Mouse (Mus musculus) limb, embryonic 10.5 days (tissue): ENCODE measurements at regions not wholly inside any gene's neighbourhood (a gene's known extent, or its start where the extent isn't known, plus 50 kb on each side); places are given as distances from the start of the nearest gene placed in this dataset.
A peak's percentile ranks its signal among the peaks of the same experiment; 100 is the strongest.
"Not testable (repeated sequence)": the region's sequence is repeated elsewhere in the genome, so short reads cannot be mapped to it uniquely, and the experiment has no call there.

Experiments
- DNase-seq: peaks from one replicate; pipeline ENCODE4 v3.0.0-alpha.2; 2017; ENCODE audit warnings: low spot score
- H3K27ac ChIP-seq: fragments of 300-500 bp; sonication (generic); 2 replicates; pipeline ENCODE4 v1.5.1; 2016; ENCODE audit warnings: mild to moderate bottlenecking
- H3K27me3 ChIP-seq: fragments of 300-500 bp; sonication (generic); 2 replicates; pipeline ENCODE4 v1.6.1; 2016; ENCODE audit warnings: low read depth, mild to moderate bottlenecking; ENCODE audit not compliant: poor library complexity, severe bottlenecking
- H3K36me3 ChIP-seq: fragments of 300-500 bp; sonication (generic); 2 replicates; pipeline ENCODE4 v1.6.1; 2016; ENCODE audit warnings: mild to moderate bottlenecking, moderate library complexity
- H3K4me1 ChIP-seq: fragments of 300-500 bp; sonication (generic); 2 replicates; pipeline ENCODE4 v1.6.1; 2016
- H3K4me3 ChIP-seq: fragments of 300-500 bp; sonication (generic); 2 replicates; pipeline ENCODE4 v1.5.1; 2016; ENCODE audit warnings: mild to moderate bottlenecking, moderate library complexity
- H3K9me3 ChIP-seq: fragments of 300-500 bp; sonication (generic); replicated peaks from 2 replicates; pipeline ENCODE4 v1.6.1; 2016; ENCODE audit warnings: mild to moderate bottlenecking
- WGBS: fragments of 180-500 bp; shearing (Covaris S2); methylation state at CpG from one replicate; pipeline ENCODE4 v1.1.7; 2016; 5-methylcytosine and 5-hydroxymethylcytosine counted together

DNA sequence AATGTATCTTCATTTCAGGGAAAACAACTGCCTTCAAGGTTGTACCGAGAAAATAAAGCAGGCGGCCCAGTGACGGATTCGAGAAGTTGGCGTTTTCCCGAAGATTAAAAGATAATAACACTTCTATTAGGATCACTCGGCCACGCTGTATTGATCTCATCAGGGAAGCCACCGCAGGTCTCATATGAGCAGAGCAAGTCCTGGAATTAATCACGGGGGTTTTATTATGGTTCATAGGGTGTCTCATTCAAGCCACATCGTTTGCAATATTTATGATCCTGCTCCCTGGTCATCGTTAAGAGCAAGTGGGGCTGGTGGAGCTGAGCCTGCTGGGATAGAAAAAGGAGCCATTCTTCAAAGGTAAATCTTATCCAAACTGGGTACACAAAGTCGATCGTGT, 466.5 kb upstream of the Cdh5 start:
- WGBS, result 60% methylated on average over 14 of the region's 14 CpGs
- H3K36me3 ChIP-seq, result no peaks in the 10 kb centered on the region
- no peak for DNase-seq
- peaks cover 17% of the 10 kb centered on the region for H3K4me1 ChIP-seq
- no peak overlapping the region for H3K27ac ChIP-seq
- no peaks in the 10 kb centered on the region for H3K27me3 ChIP-seq
- no peak overlapping the region for H3K4me3 ChIP-seq
- no peaks in the 10 kb centered on the region for H3K9me3 ChIP-seq

DNA sequence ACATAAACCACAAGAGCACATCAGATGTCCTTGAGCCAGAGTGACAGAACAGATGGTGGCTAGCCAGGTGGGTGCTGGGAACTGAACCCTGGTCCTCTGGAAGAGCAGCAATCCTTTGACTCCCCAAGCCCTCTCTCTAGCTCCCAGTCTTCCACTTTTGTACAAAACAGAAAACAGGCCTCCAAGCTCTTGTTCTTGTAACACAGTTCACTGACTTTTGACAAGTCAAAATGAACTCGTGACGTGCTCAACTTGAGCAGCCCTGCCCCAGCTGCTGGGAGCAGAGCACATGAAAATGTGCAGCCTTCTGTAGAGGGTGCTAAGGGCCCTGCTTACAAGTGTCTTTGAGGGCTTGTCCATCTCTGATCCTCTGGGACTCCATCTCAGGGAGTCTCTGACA, 457.8 kb upstream of the Cdh5 start:
- DNase-seq, result no peak
- H3K4me1 ChIP-seq, result no peaks in the 10 kb centered on the region
- no peaks in the 10 kb centered on the region for H3K9me3 ChIP-seq
- no peak overlapping the region for H3K27ac ChIP-seq
- no peak overlapping the region for H3K4me3 ChIP-seq
- H3K36me3 ChIP-seq, result no peaks in the 10 kb centered on the region
- no peaks in the 10 kb centered on the region for H3K27me3 ChIP-seq
- 98% methylated on average over 2 of the region's 2 CpGs for WGBS

DNA sequence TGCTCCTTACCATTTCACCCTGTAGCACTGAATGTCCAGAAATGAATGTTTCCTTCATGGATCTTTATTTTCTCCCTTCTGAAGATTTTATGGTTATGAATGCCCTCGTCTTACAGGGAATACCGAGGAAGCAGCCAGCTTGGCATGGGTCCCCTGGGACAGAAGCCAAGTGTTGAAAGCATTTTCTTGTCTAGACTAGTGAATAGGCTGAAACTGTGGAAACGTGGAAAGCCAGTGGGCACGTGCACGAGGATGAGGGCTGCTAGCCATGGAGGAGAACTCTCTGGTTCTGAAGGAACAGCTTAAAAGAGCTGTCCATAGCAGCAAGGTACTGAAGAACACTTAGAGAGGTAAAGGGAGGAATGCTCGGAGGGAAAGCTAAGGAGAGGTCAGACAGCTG, 457.3 kb upstream of the Cdh5 start:
- Histone ChIP-seq H3K4me3 (no peak overlapping the region), H3K27ac (no peak overlapping the region), H3K9me3 (no peaks in the 10 kb centered on the region), H3K36me3 (no peaks in the 10 kb centered on the region), H3K4me1 (no peaks in the 10 kb centered on the region), H3K27me3 (no peaks in the 10 kb centered on the region)
- WGBS, result 81% methylated on average over 6 of the region's 6 CpGs
- DNase-seq, result no peak

DNA sequence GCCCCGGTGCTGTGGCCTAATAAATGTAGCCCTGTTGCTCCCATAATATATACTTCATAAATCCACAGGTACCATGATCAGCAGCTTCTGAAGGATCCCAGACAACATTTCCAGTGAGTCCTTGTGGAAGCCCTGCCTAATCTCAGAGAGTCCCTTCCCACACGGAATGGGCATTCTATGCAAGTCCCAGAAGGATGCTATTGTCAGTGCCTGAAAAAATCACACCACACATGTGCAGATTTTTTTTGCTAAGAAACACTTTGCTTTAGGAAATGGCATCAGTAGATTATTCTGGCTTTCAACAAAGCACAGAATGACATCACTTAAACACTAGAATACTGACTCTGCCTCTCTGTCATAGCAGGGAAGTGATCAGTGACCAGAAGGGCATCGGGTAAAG, 456.6 kb upstream of the Cdh5 start:
- 92% methylated on average over 3 of the region's 3 CpGs for whole genome bisulfite sequencing
- Histone ChIP-seq H3K27ac (no peak overlapping the region), H3K9me3 (no peaks in the 10 kb centered on the region), H3K4me3 (no peak overlapping the region), H3K4me1 (no peaks in the 10 kb centered on the region), H3K36me3 (no peaks in the 10 kb centered on the region), H3K27me3 (no peaks in the 10 kb centered on the region)
- no peak for DNase-seq

DNA sequence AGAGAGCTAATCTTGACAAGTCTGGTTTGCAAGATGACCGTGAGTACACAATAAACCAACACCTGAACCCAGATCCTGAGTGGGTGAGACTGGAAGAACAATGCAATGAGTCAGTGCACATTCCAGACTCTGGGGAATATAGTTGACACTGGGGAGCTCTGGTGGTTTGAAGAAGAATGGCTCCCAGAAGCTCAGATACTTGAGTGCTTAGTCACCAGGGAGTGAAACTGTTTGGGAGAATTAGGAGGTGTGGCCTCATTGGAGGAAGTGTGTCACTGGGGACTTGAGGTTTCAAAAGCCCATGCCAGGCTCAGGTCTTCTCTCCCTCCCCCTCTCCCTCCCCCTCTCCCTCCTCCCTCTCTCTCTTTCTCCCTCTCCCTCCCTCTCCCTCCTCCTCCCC, 436.6 kb upstream of the Cdh5 start:
- WGBS, result 88% methylated on average over 1 of the region's 1 CpGs
- Histone ChIP-seq H3K27me3 (no peaks in the 10 kb centered on the region), H3K27ac (no peak overlapping the region), H3K4me1 (no peaks in the 10 kb centered on the region), H3K9me3 (no peaks in the 10 kb centered on the region), H3K36me3 (no peaks in the 10 kb centered on the region), H3K4me3 (no peak overlapping the region)
- no peak for DNase-seq

DNA sequence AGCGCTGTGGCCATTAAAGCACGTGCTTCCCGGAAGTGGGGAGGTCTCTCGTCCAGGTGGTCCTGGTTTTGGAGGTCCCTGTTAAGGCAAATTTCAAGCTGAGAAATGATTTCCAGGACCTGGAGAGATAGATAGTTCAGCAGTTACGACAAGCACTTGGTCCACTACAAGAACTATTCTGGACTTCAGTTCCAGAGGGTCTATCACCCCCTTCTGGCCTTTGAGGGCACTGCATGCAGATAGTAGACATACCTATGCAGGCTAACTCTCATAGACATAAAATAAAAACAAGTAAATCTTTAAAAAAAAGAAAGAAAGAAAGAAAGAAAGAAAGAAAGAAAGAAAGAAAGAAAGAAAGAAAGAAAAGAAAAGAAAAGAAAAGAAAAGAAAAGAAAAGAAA, 415.2 kb upstream of the Cdh5 start:
- H3K4me1 ChIP-seq, H3K4me3 ChIP-seq, DNase-seq, H3K27ac ChIP-seq, H3K36me3 ChIP-seq, H3K9me3 ChIP-seq, H3K27me3 ChIP-seq: not testable (repeated sequence)
- WGBS, result 85% methylated on average over 5 of the region's 5 CpGs

DNA sequence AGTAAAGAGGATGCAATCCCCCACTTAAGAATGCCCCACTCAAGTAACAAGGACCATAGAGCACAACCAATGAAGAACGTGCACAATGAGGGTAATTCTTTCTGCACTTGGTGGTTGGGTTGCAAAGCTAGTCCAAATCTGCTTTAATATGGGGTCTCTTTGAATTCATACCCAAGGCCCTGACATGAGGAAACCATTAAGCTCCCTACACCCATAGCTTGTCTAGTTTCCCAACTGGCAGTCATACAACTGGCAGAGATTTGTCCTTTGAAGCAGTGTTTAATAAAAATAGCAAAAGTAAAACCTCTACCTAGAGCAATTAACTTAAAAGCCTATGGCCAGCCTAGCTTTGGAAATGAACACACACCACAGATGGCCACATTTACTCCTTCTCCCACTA, 411.0 kb upstream of the Cdh5 start:
- H3K9me3 ChIP-seq, result no peaks in the 10 kb centered on the region
- no peaks in the 10 kb centered on the region for H3K36me3 ChIP-seq
- no peak overlapping the region for H3K27ac ChIP-seq
- 77% methylated on average over 1 of the region's 1 CpGs for WGBS
- DNase-seq, result no peak
- H3K27me3 ChIP-seq, result no peaks in the 10 kb centered on the region
- no peak overlapping the region for H3K4me3 ChIP-seq
- peaks cover 13% of the 10 kb centered on the region for H3K4me1 ChIP-seq

DNA sequence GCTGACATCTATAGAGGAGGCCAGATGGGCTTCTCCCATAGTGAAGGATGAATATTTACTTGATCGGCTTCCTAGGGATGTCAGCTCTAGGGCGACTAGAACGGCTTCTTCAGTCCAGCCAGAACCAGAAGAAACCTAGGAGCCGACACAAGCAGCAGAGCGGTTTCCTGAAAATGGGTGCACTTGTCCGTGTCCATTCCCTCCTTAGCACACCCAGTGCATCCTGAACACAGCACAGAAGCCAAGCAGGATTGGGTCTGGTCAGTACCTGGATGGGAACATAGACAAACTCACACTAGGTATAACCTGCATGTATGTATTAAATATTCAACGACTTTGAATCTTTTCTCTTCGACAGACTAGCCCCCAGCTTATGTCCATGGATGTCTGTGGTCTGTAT, 407.9 kb upstream of the Cdh5 start:
- H3K36me3 ChIP-seq, result no peaks in the 10 kb centered on the region
- H3K27ac ChIP-seq, result no peak overlapping the region
- H3K4me1 ChIP-seq, result peaks cover 13% of the 10 kb centered on the region
- 93% methylated on average over 8 of the region's 8 CpGs for WGBS
- no peaks in the 10 kb centered on the region for H3K9me3 ChIP-seq
- DNase-seq, result no peak
- H3K4me3 ChIP-seq, result no peak overlapping the region
- no peaks in the 10 kb centered on the region for H3K27me3 ChIP-seq

DNA sequence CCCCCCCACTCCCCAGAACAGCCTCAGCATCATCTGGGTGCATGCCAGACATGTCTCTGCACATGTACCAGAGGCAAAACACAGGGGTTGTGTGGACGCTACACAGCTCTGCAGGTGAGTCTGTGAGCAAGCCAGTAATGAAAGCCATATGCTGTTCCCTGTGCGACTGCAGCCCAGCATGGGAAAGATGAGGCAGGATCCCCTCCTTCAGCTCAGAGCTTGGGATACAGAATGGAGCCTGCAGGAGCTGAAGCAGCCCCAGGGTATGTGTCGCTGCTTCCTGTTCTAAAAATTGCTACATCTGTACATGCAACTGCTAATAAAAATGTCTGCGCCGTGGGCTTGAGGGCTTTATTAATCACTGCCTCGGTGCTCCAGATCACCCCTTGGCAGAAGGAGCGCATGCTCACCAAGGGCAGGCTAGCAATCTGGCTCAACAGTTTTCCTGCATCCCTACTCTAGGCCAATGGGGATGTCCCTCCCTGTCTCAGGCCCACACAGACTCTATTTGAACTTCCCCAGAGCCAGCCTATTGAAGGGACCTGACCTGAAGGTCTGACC, 407.0 kb upstream of the Cdh5 start:
- H3K9me3 ChIP-seq, result no peaks in the 10 kb centered on the region
- H3K4me3 ChIP-seq, result no peak overlapping the region
- peak; percentile 60 for DNase-seq
- H3K36me3 ChIP-seq, result no peaks in the 10 kb centered on the region
- H3K4me1 ChIP-seq, result peaks cover 13% of the 10 kb centered on the region
- H3K27me3 ChIP-seq, result no peaks in the 10 kb centered on the region
- 34% methylated on average over 7 of the region's 7 CpGs for WGBS
- H3K27ac ChIP-seq, result peak overlapping the region; percentile 36; the same call in 1 of the 2 replicates

DNA sequence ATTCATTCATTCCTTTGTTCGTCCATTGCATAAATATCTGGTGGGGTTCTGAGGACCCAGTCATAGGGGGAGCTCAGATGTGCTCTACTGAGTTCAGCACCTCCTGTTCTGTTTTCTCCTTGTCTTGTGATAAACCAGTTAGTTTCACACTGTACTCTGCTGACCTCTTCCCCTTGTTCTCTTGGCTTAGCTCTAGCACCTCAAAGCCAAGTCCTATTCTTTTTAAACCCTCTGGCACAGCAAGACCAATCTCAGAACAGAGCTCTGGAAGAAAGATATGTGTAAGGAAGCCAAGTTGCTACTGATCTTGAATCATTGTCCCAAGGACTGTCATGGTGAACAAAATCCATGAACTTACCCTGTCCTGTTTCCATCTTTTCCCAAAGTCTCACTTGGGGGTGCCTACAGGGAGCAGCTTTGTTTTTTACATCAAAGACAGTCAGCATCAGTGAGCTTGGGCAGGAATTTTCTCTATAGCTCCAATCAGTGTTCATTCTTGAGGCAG, 402.4 kb upstream of the Cdh5 start:
- WGBS, result 79% methylated on average over 1 of the region's 1 CpGs
- Histone ChIP-seq H3K36me3 (no peaks in the 10 kb centered on the region), H3K4me3 (no peak overlapping the region), H3K9me3 (no peaks in the 10 kb centered on the region), H3K27ac (no peak overlapping the region), H3K4me1 (peaks cover 9% of the 10 kb centered on the region), H3K27me3 (no peaks in the 10 kb centered on the region)
- DNase-seq, result no peak

DNA sequence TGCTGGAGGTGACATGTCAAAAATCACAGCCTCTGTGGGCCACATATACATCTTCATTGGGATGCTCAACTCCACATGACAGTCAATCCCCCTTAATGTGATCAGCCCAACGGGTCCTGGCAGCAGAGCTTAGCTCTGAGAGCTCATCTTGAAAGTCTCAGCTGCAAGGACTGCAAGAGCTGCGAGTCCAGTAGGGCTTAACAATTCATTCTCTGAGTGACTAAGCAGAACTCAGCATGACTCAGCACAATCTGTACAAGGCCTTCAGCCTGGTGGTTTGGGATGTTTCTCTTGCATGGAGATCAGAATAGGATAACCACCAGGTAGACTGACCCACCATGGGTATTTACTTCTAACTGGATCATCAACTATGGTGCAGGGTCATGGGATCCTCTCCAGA, 399.2 kb upstream of the Cdh5 start:
- H3K27ac ChIP-seq, result no peak overlapping the region
- H3K4me1 ChIP-seq, result no peaks in the 10 kb centered on the region
- DNase-seq, result no peak
- no peaks in the 10 kb centered on the region for H3K9me3 ChIP-seq
- H3K36me3 ChIP-seq, result no peaks in the 10 kb centered on the region
- no peak overlapping the region for H3K4me3 ChIP-seq
- WGBS, result 85% methylated on average over 2 of the region's 2 CpGs
- H3K27me3 ChIP-seq, result no peaks in the 10 kb centered on the region

DNA sequence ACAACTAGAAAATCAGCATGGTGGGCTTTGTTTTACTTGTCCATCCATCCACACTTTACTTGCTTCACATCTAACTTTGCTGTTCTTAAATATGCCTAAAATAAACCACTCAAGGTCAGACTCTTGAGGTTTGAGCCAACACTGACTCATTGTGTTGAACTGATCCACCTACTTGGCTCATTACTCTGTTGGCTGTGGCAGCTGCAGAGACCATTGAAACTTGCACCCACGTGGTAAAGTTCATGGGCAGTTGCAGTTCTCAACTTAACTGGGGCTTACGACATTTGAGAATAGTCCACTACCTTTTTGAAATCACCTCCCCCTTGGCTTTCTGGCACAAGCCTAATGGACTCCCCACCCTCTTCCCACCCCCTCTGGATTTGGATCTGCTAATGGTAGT, 395.3 kb upstream of the Cdh5 start:
- no peak for DNase-seq
- H3K36me3 ChIP-seq, result no peaks in the 10 kb centered on the region
- 88% methylated on average over 2 of the region's 2 CpGs for WGBS
- no peaks in the 10 kb centered on the region for H3K4me1 ChIP-seq
- H3K27me3 ChIP-seq, result no peaks in the 10 kb centered on the region
- H3K9me3 ChIP-seq, result no peaks in the 10 kb centered on the region
- no peak overlapping the region for H3K27ac ChIP-seq
- H3K4me3 ChIP-seq, result no peak overlapping the region

DNA sequence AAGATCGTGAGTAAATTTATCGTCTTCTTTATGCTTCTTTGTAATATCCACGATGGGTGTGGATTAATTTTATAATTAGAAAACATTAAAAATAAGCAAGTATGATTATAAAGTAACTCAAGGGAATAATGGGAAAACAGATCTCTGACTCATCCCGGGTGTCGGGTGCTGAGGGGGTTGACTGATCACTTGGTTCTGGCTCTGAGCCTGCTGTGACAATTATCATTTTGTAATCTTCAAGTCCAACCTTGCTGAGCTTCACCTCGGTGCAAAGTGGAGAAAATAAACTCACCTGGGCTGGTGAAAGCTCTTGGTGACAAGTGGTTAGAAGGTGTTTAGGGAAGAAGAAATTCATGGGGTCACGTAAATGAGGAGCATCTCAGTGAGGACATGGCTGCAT, 390.6 kb upstream of the Cdh5 start:
- H3K9me3 ChIP-seq, H3K27ac ChIP-seq, H3K4me3 ChIP-seq, H3K4me1 ChIP-seq, H3K27me3 ChIP-seq, H3K36me3 ChIP-seq, DNase-seq: not testable (repeated sequence)
- WGBS, result 94% methylated on average over 7 of the region's 7 CpGs

DNA sequence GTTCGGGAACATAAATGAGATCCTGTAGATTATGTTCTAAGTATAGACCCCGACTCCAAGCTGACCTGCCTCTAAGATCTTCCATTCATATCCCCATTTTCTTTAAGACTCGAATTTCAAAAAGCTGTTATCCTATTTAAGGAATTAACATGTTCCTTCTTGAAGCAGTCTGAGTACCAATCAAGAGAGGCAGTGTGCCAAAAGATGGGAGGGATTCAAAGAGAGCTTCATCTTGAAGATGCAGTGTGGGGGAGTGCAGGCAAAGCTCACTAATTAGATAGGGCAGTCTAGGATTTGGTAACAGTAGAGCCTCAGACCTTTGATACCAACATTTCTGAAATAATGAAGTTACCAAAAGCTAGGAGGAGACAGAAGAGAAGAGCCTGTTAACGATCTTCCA, 383.7 kb upstream of the Cdh5 start:
- Histone ChIP-seq H3K4me1 (no peaks in the 10 kb centered on the region), H3K27me3 (no peaks in the 10 kb centered on the region), H3K4me3 (no peak overlapping the region), H3K27ac (no peak overlapping the region), H3K9me3 (no peaks in the 10 kb centered on the region), H3K36me3 (no peaks in the 10 kb centered on the region)
- DNase-seq, result no peak
- WGBS, result 84% methylated on average over 4 of the region's 4 CpGs
